Mouse (Mus musculus): Measurements from ENCODE around the gene Kcnmb2.

DNA sequence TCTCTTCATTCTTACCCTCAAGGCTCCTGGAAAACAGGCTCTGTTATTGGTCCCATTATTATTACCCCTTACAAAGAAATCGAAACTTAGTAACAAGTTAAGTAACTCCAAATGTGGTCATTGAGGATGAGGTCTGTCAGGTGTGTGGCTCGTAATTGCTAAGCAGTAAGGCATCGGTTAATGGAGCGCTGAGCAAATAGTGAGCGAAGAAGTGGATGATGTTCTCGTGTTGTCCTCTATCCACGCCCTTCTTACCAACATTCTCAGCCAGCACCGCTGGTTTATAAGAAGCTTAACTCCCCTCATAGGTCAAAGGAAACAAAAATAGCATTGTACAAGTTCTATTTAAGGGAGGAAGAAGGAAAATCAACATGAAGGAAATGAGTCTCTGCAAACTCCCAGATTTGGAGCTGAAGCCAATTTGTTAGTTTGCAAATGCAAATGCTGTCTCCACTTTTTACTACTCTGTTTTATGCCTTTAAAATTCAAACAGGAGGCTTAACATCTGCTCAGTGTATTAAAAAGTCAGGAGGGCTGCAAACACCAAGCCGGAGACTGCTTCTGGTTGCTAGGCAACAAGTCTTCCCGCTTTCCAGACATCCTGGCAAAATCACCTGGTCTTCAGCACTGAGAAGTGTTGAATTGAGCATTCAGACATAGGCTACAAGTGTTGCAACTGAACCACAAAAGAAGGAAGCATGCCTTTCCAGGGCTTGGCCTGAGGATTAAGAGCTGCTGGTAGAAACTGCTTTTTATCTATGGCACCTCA, 157.8 kb downstream of the Kcnmb2 start:
- TF ChIP-seq MYOD1 (IDR thresholded peaks at IDR 0.05; ENCODE audit: control insufficient read depth in 1 of 3, insufficient read length in 2 of 3, low read depth in 2 of 3), result no peak
- TF ChIP-seq POLR2A (IDR thresholded peaks at IDR 0.05; ENCODE audit: insufficient read length, low read depth), result no peak
